Mouse (Mus musculus): ENCODE data around the gene Retnla. TPM values are rescaled to one million over a fixed set of nuclear protein-coding genes. Genes with fewer than 3 reads are reported as not detected.

The Retnla gene
- 1.1 TPM in 1 of 2 replicates, not detected in the other for polyA plus RNA-seq (2015; fragmentation: Nextera tagmentation; extraction: Ambion mirVana)

DNA sequence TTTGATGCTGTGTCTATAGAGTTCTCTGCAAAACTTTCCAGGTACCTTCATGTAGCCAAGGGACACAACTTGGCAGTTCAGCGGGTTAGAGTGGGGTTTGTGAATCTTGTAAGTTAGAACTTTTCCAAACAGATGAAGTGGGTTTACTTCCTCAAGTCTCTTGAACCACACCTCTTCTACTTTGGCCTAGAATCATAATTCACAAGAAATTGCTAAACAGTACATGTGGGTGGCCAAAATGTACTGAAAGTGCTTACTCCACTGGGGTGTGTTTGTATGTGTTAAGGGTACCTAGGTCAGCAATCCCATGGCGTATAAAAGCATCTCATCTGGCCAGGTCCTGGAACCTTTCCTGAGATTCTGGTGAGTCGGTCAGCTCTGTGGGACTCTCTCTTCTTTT is at the start of gene Retnla:
TSS of gene Retnla (plus strand) at position 286 of the 400 bp plus-strand sequence.

DNA sequence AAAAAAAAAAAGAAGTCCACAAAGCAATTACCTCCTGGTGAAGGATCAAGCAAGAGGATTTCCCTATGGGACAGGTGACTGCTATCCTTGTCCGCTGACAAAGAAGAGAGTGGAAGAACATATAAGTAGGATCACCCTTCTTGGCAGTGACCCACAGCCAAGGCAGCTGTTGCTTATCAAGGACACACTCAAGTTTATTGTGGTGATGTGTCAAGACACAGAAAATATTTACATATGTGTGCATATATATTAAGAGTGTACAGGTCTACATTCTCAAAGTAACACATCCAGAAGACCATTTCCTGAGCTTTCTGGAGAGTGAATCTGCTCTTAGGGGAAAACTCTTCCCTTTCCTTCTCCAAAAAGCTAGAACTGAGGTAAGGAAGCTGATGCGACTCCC is 25.7 kb upstream of the Retnla start, which contains the start of gene Retnlb:
TSS of gene Retnlb (plus strand) at position 162 of the 400 bp plus-strand sequence.

DNA sequence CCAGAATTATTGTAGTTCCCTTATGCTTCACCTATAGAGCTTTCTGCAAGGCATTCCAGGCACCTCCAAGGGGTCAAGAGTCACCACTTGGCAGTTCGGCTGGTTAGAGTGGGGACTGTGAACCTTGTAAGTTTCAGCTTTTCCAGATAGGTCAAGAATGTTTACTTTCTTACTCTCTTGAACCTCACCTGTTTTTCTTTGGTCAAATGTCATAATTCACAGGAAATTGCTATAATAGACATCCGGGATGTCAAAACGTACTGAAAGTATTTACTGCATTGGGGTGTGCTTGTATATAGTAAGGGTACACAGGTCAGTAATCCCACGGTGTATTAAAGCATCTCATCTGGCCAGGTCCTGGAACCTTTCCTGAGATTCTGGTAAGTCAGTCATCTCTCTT is 30.0 kb downstream of the Retnla start, which contains the start of gene Retnlg:
TSS of gene Retnlg (plus strand) at position 301 of the 400 bp plus-strand sequence.

Other genes starting within 250 kb of the Retnla start
- not detected in 2 replicates for gene Trat1, start 70.5 kb upstream of the Retnla start, polyA plus RNA-seq (2015; fragmentation: Nextera tagmentation; extraction: Ambion mirVana)
- gene Retnlb, start 25.7 kb upstream of the Retnla start, polyA plus RNA-seq (2015; fragmentation: Nextera tagmentation; extraction: Ambion mirVana) = not detected in 2 replicates
- 12.6 and 31.6 TPM in 2 replicates for gene Retnlg, start 30.1 kb downstream of the Retnla start, polyA plus RNA-seq (2015; fragmentation: Nextera tagmentation; extraction: Ambion mirVana)
- 12.5 and 13.0 TPM in 2 replicates for gene Dzip3, start 151.6 kb downstream of the Retnla start, polyA plus RNA-seq (2015; fragmentation: Nextera tagmentation; extraction: Ambion mirVana)
- 5.8 and 6.9 TPM in 2 replicates for gene Cip2a, start 151.6 kb downstream of the Retnla start, polyA plus RNA-seq (2015; fragmentation: Nextera tagmentation; extraction: Ambion mirVana)
- not detected in 2 replicates for gene Myh15, start 214.9 kb downstream of the Retnla start, polyA plus RNA-seq (2015; fragmentation: Nextera tagmentation; extraction: Ambion mirVana)

Measured in adrenal gland, postnatal 0 days (tissue).